In the genomic region with DNA sequence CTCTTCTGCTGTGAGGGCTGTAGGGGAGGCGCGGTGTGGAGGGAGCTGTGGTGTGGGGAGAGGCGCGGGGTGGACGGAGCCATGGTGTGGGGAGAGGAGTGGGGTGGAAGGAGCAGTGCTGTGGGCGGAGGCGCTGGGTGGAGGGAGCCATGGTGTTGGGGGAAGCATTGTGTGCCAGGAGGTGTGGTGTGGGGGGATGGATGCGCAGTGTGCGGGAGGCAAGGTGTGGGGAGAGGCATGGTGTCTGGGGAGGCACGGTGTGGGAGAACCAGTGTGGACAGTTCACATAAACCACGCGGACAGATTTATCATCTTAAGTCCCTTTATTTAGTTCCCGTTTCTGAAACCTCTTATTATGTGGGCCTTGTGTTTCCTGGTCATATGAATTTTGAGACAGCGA, we compare ENCODE assay signal across 13 mouse cellular contexts.
DNase-seq lines count a peak whose midpoint lies in the region; ATAC-seq lines count a peak whose summit lies in the region.
"Had no signal": no experiment of that assay in that cellular context is flagged by ENCODE, and none has a peak within 500 bp of the region (broad histone marks: within the 10 kb centered on the region; RNA-seq: fewer than 3 reads in every experiment).

No protein-coding gene starts in this region.

- H3K27me3 ChIP-seq in forebrain, embryonic 11.5 days (ENCODE audit: control insufficient read depth, insufficient read depth, low read length) = no peaks in the 10 kb centered on the region
- H3K27me3 ChIP-seq in forebrain, embryonic 12.5 days = no peaks in the 10 kb centered on the region
- no peaks in the 10 kb centered on the region for H3K27me3 ChIP-seq in lung, embryonic 15.5 days
- H3K27me3 ChIP-seq in embryonic facial prominence, embryonic 13.5 days = no peaks in the 10 kb centered on the region
- H3K27me3 ChIP-seq: Patski had no signal

- H3K9ac ChIP-seq in forebrain, embryonic 11.5 days (ENCODE audit: low read length) = no peak overlapping the region
- no peak overlapping the region for H3K9ac ChIP-seq in forebrain, embryonic 12.5 days
- H3K9ac ChIP-seq in lung, embryonic 15.5 days = no peak overlapping the region
- no peak overlapping the region for H3K9ac ChIP-seq in embryonic facial prominence, embryonic 13.5 days

- no peak overlapping the region for H3K27ac ChIP-seq in forebrain, embryonic 11.5 days (ENCODE audit: low read depth, low read length)
- no peak overlapping the region for H3K27ac ChIP-seq in forebrain, embryonic 12.5 days
- peak overlapping the region; percentile 67 for H3K27ac ChIP-seq in lung, embryonic 15.5 days
- H3K27ac ChIP-seq in embryonic facial prominence, embryonic 13.5 days = peak overlapping the region; percentile 48; the same call in 1 of the 2 replicates

- no peak overlapping the region for H3K4me3 ChIP-seq in forebrain, embryonic 11.5 days (ENCODE audit: low read depth, low read length)
- H3K4me3 ChIP-seq in forebrain, embryonic 12.5 days (replicated peaks) = no peak overlapping the region
- no peak overlapping the region for H3K4me3 ChIP-seq in lung, embryonic 15.5 days
- no peak overlapping the region for H3K4me3 ChIP-seq in embryonic facial prominence, embryonic 13.5 days

- H3K36me3 ChIP-seq in forebrain, embryonic 11.5 days (ENCODE audit: control insufficient read depth, insufficient read depth, low read length) = no peaks in the 10 kb centered on the region
- H3K36me3 ChIP-seq in forebrain, embryonic 12.5 days (replicated peaks) = no peaks in the 10 kb centered on the region
- no peaks in the 10 kb centered on the region for H3K36me3 ChIP-seq in lung, embryonic 15.5 days
- no peaks in the 10 kb centered on the region for H3K36me3 ChIP-seq in embryonic facial prominence, embryonic 13.5 days

- DNase-seq in forebrain, embryonic 11.5 days (ENCODE audit: low spot score) = peak; percentile 43
- DNase-seq in lung, postnatal 36 days = no peak
- DNase-seq in layer of hippocampus, adult 9-11 months = no peak
- DNase-seq in cerebellum, adult 9-10 months = no peak
- DNase-seq: adrenal gland, postnatal 36 days; cerebellum, adult 8-10 months; thymus, postnatal 36 days had no signal

- no peaks in the 10 kb centered on the region for H3K9me3 ChIP-seq in forebrain, embryonic 11.5 days (ENCODE audit: control insufficient read depth, low read length)
- no peaks in the 10 kb centered on the region for H3K9me3 ChIP-seq in forebrain, embryonic 12.5 days
- H3K9me3 ChIP-seq in lung, embryonic 15.5 days = no peaks in the 10 kb centered on the region
- H3K9me3 ChIP-seq in embryonic facial prominence, embryonic 13.5 days = no peaks in the 10 kb centered on the region

- H3K4me1 ChIP-seq in forebrain, embryonic 11.5 days (replicated peaks; ENCODE audit: control insufficient read depth, insufficient read depth, low read length) = no peaks in the 10 kb centered on the region
- peaks cover 18% of the 10 kb centered on the region for H3K4me1 ChIP-seq in forebrain, embryonic 12.5 days
- H3K4me1 ChIP-seq in lung, embryonic 15.5 days = peaks cover 56% of the 10 kb centered on the region
- H3K4me1 ChIP-seq in embryonic facial prominence, embryonic 13.5 days = peaks cover 36% of the 10 kb centered on the region

- 94% methylated on average over 14 of the region's 14 CpGs for WGBS in forebrain, embryonic 11.5 days
- WGBS in forebrain, embryonic 12.5 days = 95% methylated on average over 14 of the region's 14 CpGs
- 45% methylated on average over 14 of the region's 14 CpGs for WGBS in lung, embryonic 15.5 days
- WGBS in embryonic facial prominence, embryonic 13.5 days = 74% methylated on average over 14 of the region's 14 CpGs

- ATAC-seq in forebrain, embryonic 11.5 days (replicated peaks; ENCODE audit: low FRiP score) = 0 out of 2 replicates have a peak, but pooled peaks have one; percentile 19
- no peak for ATAC-seq in forebrain, embryonic 12.5 days (ENCODE audit: low FRiP score)
- ATAC-seq in lung, embryonic 15.5 days (ENCODE audit: borderline replicate concordance, extremely low read depth, low FRiP score, low TSS enrichment) = peak; percentile 34; the same call in 1 of the 2 replicates
- 0 out of 2 replicates have a peak, but pooled peaks have one; percentile 38 for ATAC-seq in embryonic facial prominence, embryonic 13.5 days (ENCODE audit: insufficient number of reproducible peaks, insufficient read depth, low FRiP score, low TSS enrichment, low read depth)
- 0 out of 2 replicates have a peak, but pooled peaks have one; percentile 25 for ATAC-seq in megakaryocyte, adult 5-6 weeks (ENCODE audit: poor library complexity, severe bottlenecking)
- ATAC-seq: intestine, embryonic 16.5 days; Patski had no signal

- no peak overlapping the region for H3K4me2 ChIP-seq in forebrain, embryonic 11.5 days (ENCODE audit: low read depth, low read length, severe bottlenecking)
- H3K4me2 ChIP-seq in forebrain, embryonic 12.5 days = no peak overlapping the region
- H3K4me2 ChIP-seq in lung, embryonic 15.5 days = no peak overlapping the region; the same call in 1 of the 2 replicates
- H3K4me2 ChIP-seq in embryonic facial prominence, embryonic 13.5 days = no peak overlapping the region

Comparison
In these comparisons a context has a peak if more than half of its experiments do, and no peak if none do; other contexts are left out.
1. H3K27ac ChIP-seq: peak in lung, embryonic 15.5 days (single experiment) and embryonic facial prominence, embryonic 13.5 days (single experiment); none in forebrain, embryonic 11.5 days (single experiment) and forebrain, embryonic 12.5 days (single experiment).